Mouse (Mus musculus) layer of hippocampus, adult 2 months (tissue): ENCODE data around the gene Ctsc. TPM values are rescaled to one million over a fixed set of nuclear protein-coding genes. Genes with fewer than 3 reads are reported as not detected.
"Not testable (repeated sequence)": the region's sequence is repeated elsewhere in the genome, so short reads cannot be mapped to it uniquely, and the experiment has no call there.

Source experiments
- DNase-seq, 2 experiments: peaks; one replicate each; pipeline ENCODE4 v3.0.0; 2022; ENCODE audit warnings: low spot score in 2 of 2
- H3K27ac ChIP-seq: fragments of 200-600 bp; 2 replicates; pipeline ENCODE4 v1.8.1; 2022
- H3K4me3 ChIP-seq: fragments of 200-600 bp; 2 replicates; pipeline ENCODE4 v1.8.1; 2022; ENCODE audit warnings: mild to moderate bottlenecking
- CTCF ChIP-seq: fragments of 200-600 bp; conservative IDR thresholded peaks from 2 replicates; pipeline ENCODE4 v1.8.1; 2022; ENCODE audit warnings: antibody characterized with exemption, mild to moderate bottlenecking, moderate library complexity
- long read RNA-seq, 2 experiments: library from polyadenylated mRNA; stranded (forward); transcript quantifications; one replicate each; pipeline ENCODE4 v2.0.0; 2021; ENCODE audit warnings: borderline mapping rate in 2 of 2
- total RNA-seq, 2 experiments: library from RNA; stranded (reverse); gene quantifications; 2 replicates each; pipeline ENCODE4 v1.2.3; 2021

Ctsc gene
- 10 to 100 TPM; 13.2 to 15.3 TPM for total RNA-seq
- long read RNA-seq, experiment 1, transcript Ctsc-201 (7 exons, 2,493 nt), result major isoform, 8 of 10 reads
- long read RNA-seq, experiment 1, partial matches to known transcripts, result 1 of 10 reads
- long read RNA-seq, experiment 1, other reads (novel, unspliced or antisense), result 0 of 10 reads
- long read RNA-seq, experiment 2, partial matches to known transcripts, result 1 of 11 reads
- long read RNA-seq, experiment 2, other reads (novel, unspliced or antisense), result 3 of 11 reads

- Histone ChIP-seq H3K4me3 (peak within 1 kb of the TSS; percentile 56), H3K27ac (peak within 1 kb of the TSS; percentile 79)
- DNase-seq, result peak; percentile 32 to 36
- TF ChIP-seq CTCF, result peak; percentile 46
These were observed at the start of gene Ctsc for GRCm38 (mm10) chr7:88277858-88278627. Ctsc (plus strand) TSS chr7:88278085.

GRCm38 (mm10) chr7:88229051-88229450, 48.8 kb upstream of the Ctsc start:
- no peak for DNase-seq
- no peak overlapping the region for H3K27ac ChIP-seq
- TF ChIP-seq CTCF, result no peak
- H3K4me3 ChIP-seq, result no peak overlapping the region

DNA sequence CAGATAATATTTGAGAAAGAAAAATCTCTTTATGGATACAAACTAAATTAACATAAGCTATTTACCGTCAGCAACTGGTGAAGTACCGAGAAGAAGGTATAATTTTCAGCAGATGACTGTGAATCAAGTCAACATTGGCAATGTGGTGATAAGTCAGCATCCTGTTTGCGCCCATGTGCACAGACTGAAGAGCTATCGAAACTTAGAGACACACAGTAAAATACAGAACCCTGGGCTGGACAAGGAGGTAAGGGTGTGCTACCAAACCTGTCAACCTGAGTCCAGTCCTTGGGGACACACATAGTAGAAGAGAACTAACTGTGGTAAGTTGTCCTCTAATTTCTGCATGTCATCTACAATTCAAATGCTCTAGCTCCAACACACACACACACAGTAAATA, 47.8 kb upstream of the Ctsc start:
- TF ChIP-seq CTCF, result no peak
- H3K4me3 ChIP-seq, result no peak overlapping the region
- DNase-seq, result no peak
- no peak overlapping the region for H3K27ac ChIP-seq

DNA sequence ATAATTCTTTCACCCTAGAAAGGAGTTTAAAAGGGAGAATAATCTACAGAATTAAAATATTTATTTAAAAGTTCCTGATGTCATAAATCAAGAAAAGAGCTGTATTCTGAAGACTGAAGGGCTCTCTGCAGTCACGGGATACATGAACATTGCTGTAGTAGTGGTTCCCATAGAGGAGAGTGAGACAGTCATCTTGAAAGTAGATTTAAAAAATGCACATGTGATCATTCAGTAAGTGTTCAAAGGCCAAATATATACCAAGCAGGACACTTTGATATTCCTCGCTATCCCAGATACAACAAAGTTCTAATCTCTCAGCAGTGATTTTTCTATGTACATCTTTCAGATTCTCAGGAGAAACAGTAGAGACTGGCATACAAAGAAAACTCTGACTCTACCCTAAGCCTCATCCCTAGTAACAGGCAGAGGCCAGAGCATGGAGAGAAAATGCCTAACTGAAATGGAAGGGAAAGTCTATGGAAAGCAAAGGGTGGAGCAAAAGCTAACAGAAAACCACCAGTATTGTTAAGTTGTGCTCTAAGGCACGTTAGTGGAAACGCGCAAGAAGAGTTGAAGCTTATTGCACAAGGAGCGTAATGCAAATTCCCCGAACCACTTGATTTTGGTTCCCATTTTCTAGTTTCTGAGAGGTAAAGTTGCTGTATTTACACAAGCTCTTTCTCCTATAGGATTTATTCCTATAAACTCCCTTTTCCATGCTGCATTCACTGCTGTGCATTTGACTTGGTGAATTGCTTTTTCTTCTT, 46.9 kb upstream of the Ctsc start:
- no peak for TF ChIP-seq CTCF
- no peak for DNase-seq
- no peak overlapping the region for H3K27ac ChIP-seq
- no peak overlapping the region for H3K4me3 ChIP-seq

DNA sequence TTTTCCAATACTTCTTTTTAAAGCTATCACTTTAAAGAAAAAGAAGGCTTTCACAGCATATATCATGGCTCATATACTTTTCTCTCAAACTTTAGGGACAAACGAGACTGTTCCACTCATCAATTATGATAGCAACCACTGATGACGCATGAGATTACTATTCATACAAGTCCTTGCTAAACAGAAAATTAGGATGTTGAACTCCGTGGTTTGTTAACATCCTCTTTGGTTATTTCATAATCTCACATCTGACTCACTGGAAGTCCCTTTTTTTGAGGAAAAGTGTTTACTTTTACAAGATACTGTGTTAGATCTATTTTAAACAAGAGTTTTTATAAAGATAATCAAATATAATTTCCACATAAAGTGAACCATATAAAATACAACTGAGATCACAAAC, 34.8 kb upstream of the Ctsc start:
- DNase-seq, result no peak
- TF ChIP-seq CTCF, result no peak
- H3K4me3 ChIP-seq, result no peak overlapping the region
- no peak overlapping the region for H3K27ac ChIP-seq

DNA sequence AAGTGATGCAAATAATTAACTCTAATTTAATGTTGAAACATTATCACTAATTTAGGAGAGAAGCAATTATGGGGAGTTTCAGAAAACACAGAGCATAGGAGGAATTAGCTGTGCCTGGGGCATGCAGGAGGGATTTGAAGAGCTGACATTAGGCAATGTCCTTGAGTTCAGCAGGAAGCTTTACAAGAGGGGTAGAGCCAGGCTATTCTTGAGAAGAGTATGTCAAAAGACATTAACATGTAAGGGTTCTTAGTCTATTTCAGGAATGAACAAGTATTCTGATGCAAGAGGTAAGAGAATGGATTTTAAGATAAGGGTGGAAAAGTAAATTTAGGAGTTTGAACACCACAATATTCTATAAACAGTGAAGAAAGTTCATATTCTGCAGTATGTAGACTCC, 33.4 kb upstream of the Ctsc start:
- Histone ChIP-seq H3K27ac (no peak overlapping the region), H3K4me3 (no peak overlapping the region)
- TF ChIP-seq CTCF, result no peak
- DNase-seq, result no peak

DNA sequence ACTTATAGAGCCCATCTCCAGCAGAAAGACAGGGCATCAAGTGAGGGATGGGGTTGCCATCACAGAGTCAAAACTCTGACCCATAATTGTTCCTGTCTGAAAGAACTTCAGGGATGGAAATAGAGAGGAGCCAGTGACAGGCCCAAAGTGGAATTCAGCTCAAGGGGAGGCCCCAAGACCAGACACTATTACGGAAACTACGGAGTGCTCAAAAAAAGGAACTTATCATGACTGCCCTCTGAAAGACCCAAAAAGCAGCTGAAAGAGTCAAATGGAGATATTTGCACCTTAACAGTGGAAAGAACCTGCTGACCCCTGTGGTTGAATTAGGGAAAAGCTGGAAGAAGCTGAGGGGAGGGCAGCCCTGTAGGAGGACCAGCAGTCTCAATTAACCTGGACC, 27.5 kb upstream of the Ctsc start:
- not testable (repeated sequence) for H3K4me3 ChIP-seq, DNase-seq

GRCm38 (mm10) chr7:88251535-88251934, 26.4 kb upstream of the Ctsc start:
- no peak overlapping the region for H3K4me3 ChIP-seq
- no peak for DNase-seq
- H3K27ac ChIP-seq, result no peak overlapping the region
- TF ChIP-seq CTCF, result no peak

More for the DNA sequence above, 27.5 kb upstream of the Ctsc start:
- not testable (repeated sequence) for H3K27ac ChIP-seq

DNA sequence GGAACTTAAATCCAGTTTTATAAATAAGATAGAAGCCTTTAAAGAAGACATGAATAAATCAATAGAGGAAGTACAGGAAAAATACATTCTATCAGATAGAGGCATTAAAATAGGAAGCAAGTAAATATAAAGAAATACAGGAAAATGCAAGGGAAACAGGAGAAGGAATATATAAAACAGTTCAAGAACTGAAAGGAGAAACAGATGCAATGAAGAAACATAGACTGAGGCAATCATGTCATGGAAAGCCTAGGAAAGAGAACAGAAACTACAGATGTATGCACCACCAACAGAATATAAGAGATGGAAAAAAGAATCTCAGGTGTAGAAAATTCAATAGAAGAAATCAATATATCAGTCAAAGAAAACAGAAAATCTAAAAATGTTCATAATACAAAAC, 25.8 kb upstream of the Ctsc start:
- DNase-seq, result no peak
- no peak for TF ChIP-seq CTCF
- Histone ChIP-seq H3K4me3 (no peak overlapping the region), H3K27ac (no peak overlapping the region)

- TF ChIP-seq CTCF, result no peak
- no peak for DNase-seq
- no peak overlapping the region for H3K4me3 ChIP-seq
- H3K27ac ChIP-seq, result no peak overlapping the region
These were observed 23.0 kb upstream of the Ctsc start for GRCm38 (mm10) chr7:88254884-88255283.

- DNase-seq, result no peak
- Histone ChIP-seq H3K4me3 (no peak overlapping the region), H3K27ac (no peak overlapping the region)
- TF ChIP-seq CTCF, result no peak
These were observed 18.5 kb upstream of the Ctsc start for GRCm38 (mm10) chr7:88259155-88259925.

DNA sequence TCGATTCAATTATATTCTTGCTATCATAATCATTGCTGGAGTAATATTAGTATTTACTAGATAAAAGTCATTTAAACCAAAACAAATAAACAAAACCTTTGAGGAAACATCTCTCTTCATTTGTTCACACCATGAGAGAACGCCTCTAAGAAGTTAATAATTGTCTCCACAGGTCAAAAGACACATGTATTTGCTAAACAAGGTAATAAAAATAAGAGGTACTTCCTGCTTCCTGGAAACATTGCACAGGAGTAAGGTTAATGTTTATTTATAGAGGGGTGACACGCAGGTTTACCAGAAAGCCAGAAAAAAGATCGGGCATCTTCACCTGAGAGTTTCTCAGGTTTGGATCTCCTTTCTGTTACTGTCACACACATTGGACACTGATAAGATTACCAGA, 16.1 kb upstream of the Ctsc start:
- no peak overlapping the region for H3K27ac ChIP-seq
- TF ChIP-seq CTCF, result no peak
- H3K4me3 ChIP-seq, result no peak overlapping the region
- no peak for DNase-seq

- TF ChIP-seq CTCF, result no peak
- no peak overlapping the region for H3K4me3 ChIP-seq
- DNase-seq, result no peak
- H3K27ac ChIP-seq, result no peak overlapping the region
These were observed 13.0 kb upstream of the Ctsc start for GRCm38 (mm10) chr7:88264861-88265260.
